30 mouse cellular contexts compared by ENCODE assay signal in the genomic region with DNA sequence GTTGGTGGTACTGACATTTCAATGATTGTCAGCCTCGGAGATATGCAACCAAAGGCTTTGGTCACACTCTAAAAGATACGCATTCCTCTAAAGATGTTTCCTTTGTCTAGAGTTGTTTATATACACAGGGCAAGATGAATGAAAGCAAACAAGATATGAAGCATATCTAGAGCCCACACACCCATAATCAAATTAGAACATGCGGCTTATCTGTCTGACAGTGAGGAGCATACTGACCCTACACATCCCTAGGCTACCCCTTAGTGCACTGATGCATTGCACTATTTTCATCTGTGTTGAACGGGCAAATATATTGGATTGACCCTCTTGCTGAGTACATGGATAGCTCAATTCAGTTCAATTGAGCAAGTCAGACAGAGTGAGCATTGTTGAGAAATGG.
DNase-seq lines count a peak whose midpoint lies in the region; ATAC-seq and TF ChIP-seq lines count a peak whose summit lies in the region.
"Had no signal": no experiment of that assay in that cellular context is flagged by ENCODE, and none has a peak within 500 bp of the region (broad histone marks: within the 10 kb centered on the region; RNA-seq: fewer than 3 reads in every experiment).

No protein-coding gene starts in this region.

- peak in 1 of 2 experiments; percentile 15; a peak in 1 of 4 replicates for TF ChIP-seq EP300 in MEL (IDR thresholded peaks at IDR 0.05; ENCODE audit: low read depth in 1 of 2, low read length in 2 of 2)
- TF ChIP-seq EP300 in liver, embryonic 14.5 days (IDR thresholded peaks at IDR 0.05; ENCODE audit: low read depth) = peak; percentile 81

- WGBS in liver, embryonic 11.5 days = 36% methylated on average over 4 of the region's 4 CpGs
- 13% methylated on average over 4 of the region's 4 CpGs for WGBS in liver, embryonic 14.5 days (ENCODE audit: insufficient replicate concordance)
- 90% methylated on average over 4 of the region's 4 CpGs for WGBS in kidney, embryonic 15.5 days

- peak; percentile 85 for ATAC-seq in liver, embryonic 11.5 days (replicated peaks; ENCODE audit: low FRiP score)
- peak; percentile 78 for ATAC-seq in liver, embryonic 14.5 days (ENCODE audit: insufficient read depth)
- peak; percentile 60 for ATAC-seq in megakaryocyte-erythroid progenitor cell, adult 5-6 weeks (replicated peaks; ENCODE audit: low FRiP score, low TSS enrichment, poor library complexity, severe bottlenecking)
- ATAC-seq in kidney, embryonic 15.5 days (replicated peaks; ENCODE audit: low FRiP score) = no peak
- ATAC-seq: midbrain, embryonic 15.5 days had no signal

- H3K4me3 ChIP-seq in liver, embryonic 11.5 days (ENCODE audit: low read depth, low read length) = no peak overlapping the region
- H3K4me3 ChIP-seq in MEL (ENCODE audit: control insufficient read depth in 1 of 2, insufficient read depth in 1 of 2, low read depth in 2 of 2, low read length in 2 of 2) = no peak overlapping the region
- no peak overlapping the region for H3K4me3 ChIP-seq in liver, embryonic 14.5 days (ENCODE audit: insufficient read depth in 1 of 2, low read depth in 2 of 2, low read length in 2 of 2)
- H3K4me3 ChIP-seq in kidney, embryonic 15.5 days (replicated peaks) = no peak overlapping the region
- H3K4me3 ChIP-seq: embryonic facial prominence, embryonic 10.5 days; embryonic facial prominence, embryonic 15.5 days; forebrain, embryonic 12.5 days; heart, embryonic 13.5 days; hindbrain, embryonic 10.5 days; hindbrain, embryonic 15.5 days; limb, embryonic 13.5 days; midbrain, embryonic 10.5 days; midbrain, embryonic 15.5 days had no signal

- TF ChIP-seq POLR2A in MEL (IDR thresholded peaks at IDR 0.05; ENCODE audit: control insufficient read depth in 1 of 2, insufficient read depth in 1 of 2, low read depth in 1 of 2, low read length in 2 of 2, poor library complexity in 1 of 2) = no peak

- H3K79me2 ChIP-seq in MEL (ENCODE audit: control insufficient read depth, insufficient read depth, low read length, poor library complexity) = no peaks in the 10 kb centered on the region

- H3K27me3 ChIP-seq in liver, embryonic 11.5 days (replicated peaks; ENCODE audit: control insufficient read depth, insufficient read depth, low read length) = no peaks in the 10 kb centered on the region
- no peaks in the 10 kb centered on the region for H3K27me3 ChIP-seq in MEL (ENCODE audit: control insufficient read depth in 1 of 2, insufficient read depth in 2 of 2, low read length in 2 of 2)
- no peaks in the 10 kb centered on the region for H3K27me3 ChIP-seq in liver, embryonic 14.5 days (ENCODE audit: control insufficient read depth, insufficient read depth, low read length)
- no peaks in the 10 kb centered on the region for H3K27me3 ChIP-seq in kidney, embryonic 15.5 days
- H3K27me3 ChIP-seq: embryonic facial prominence, embryonic 15.5 days; forebrain, embryonic 12.5 days; heart, embryonic 13.5 days; hindbrain, embryonic 15.5 days; limb, embryonic 13.5 days; midbrain, embryonic 15.5 days had no signal

- H3K4me2 ChIP-seq in liver, embryonic 11.5 days = no peak overlapping the region
- peak overlapping the region; percentile 8; the same call in 1 of the 2 replicates for H3K4me2 ChIP-seq in liver, embryonic 14.5 days (ENCODE audit: low read depth)
- H3K4me2 ChIP-seq in kidney, embryonic 15.5 days = no peak overlapping the region
- H3K4me2 ChIP-seq: embryonic facial prominence, embryonic 15.5 days; forebrain, embryonic 12.5 days; heart, embryonic 13.5 days; hindbrain, embryonic 15.5 days; limb, embryonic 13.5 days; midbrain, embryonic 15.5 days had no signal

- no peaks in the 10 kb centered on the region for H3K9me3 ChIP-seq in liver, embryonic 11.5 days (ENCODE audit: control insufficient read depth, low read length)
- H3K9me3 ChIP-seq in MEL (replicated peaks; ENCODE audit: insufficient read depth, low read length) = no peaks in the 10 kb centered on the region
- no peaks in the 10 kb centered on the region for H3K9me3 ChIP-seq in liver, embryonic 14.5 days (ENCODE audit: control insufficient read depth, low read length)
- no peaks in the 10 kb centered on the region for H3K9me3 ChIP-seq in kidney, embryonic 15.5 days (replicated peaks)
- H3K9me3 ChIP-seq: embryonic facial prominence, embryonic 10.5 days; embryonic facial prominence, embryonic 15.5 days; forebrain, embryonic 12.5 days; heart, embryonic 13.5 days; hindbrain, embryonic 10.5 days; hindbrain, embryonic 15.5 days; limb, embryonic 13.5 days; midbrain, embryonic 10.5 days; midbrain, embryonic 15.5 days had no signal

- H3K4me1 ChIP-seq in liver, embryonic 11.5 days (replicated peaks; ENCODE audit: control insufficient read depth, insufficient read depth, low read length) = peaks cover 18% of the 10 kb centered on the region
- H3K4me1 ChIP-seq in MEL (ENCODE audit: control insufficient read depth in 1 of 2, insufficient read depth in 2 of 2, low read length in 2 of 2) = peaks cover 0 to 2% of the 10 kb centered on the region in 2 experiments; a peak in 1 of 4 replicates
- H3K4me1 ChIP-seq in liver, embryonic 14.5 days (replicated peaks; ENCODE audit: control insufficient read depth in 2 of 2, insufficient read depth in 2 of 2, low read length in 1 of 2) = peaks cover 18 to 19% of the 10 kb centered on the region in 2 experiments
- H3K4me1 ChIP-seq in kidney, embryonic 15.5 days = peaks cover 4% of the 10 kb centered on the region; the same call in 1 of the 2 replicates
- H3K4me1 ChIP-seq: embryonic facial prominence, embryonic 15.5 days; hindbrain, embryonic 15.5 days had no signal

- no peak overlapping the region for H3K27ac ChIP-seq in liver, embryonic 11.5 days (ENCODE audit: low read depth, low read length)
- H3K27ac ChIP-seq in MEL (ENCODE audit: control insufficient read depth, low read depth, low read length) = no peak overlapping the region
- no peak overlapping the region for H3K27ac ChIP-seq in liver, embryonic 14.5 days
- no peak overlapping the region for H3K27ac ChIP-seq in kidney, embryonic 15.5 days
- H3K27ac ChIP-seq: embryonic facial prominence, embryonic 10.5 days; embryonic facial prominence, embryonic 15.5 days; forebrain, embryonic 12.5 days; heart, embryonic 13.5 days; hindbrain, embryonic 10.5 days; hindbrain, embryonic 15.5 days; kidney, postnatal 0 days; limb, embryonic 13.5 days; macrophage; midbrain, embryonic 10.5 days; midbrain, embryonic 15.5 days had no signal

- no peaks in the 10 kb centered on the region for H3K36me3 ChIP-seq in liver, embryonic 11.5 days (ENCODE audit: control insufficient read depth, insufficient read depth, low read length)
- no peaks in the 10 kb centered on the region for H3K36me3 ChIP-seq in MEL (ENCODE audit: control insufficient read depth in 1 of 2, insufficient read depth in 2 of 2, low read length in 2 of 2)
- no peaks in the 10 kb centered on the region for H3K36me3 ChIP-seq in liver, embryonic 14.5 days (replicated peaks; ENCODE audit: control insufficient read depth, insufficient read depth, low read depth)
- no peaks in the 10 kb centered on the region for H3K36me3 ChIP-seq in kidney, embryonic 15.5 days
- H3K36me3 ChIP-seq: embryonic facial prominence, embryonic 10.5 days; embryonic facial prominence, embryonic 15.5 days; forebrain, embryonic 12.5 days; heart, embryonic 13.5 days; hindbrain, embryonic 10.5 days; hindbrain, embryonic 15.5 days; limb, embryonic 13.5 days; midbrain, embryonic 10.5 days; midbrain, embryonic 15.5 days had no signal

- no peak for TF ChIP-seq RAD21 in MEL (IDR thresholded peaks at IDR 0.05; ENCODE audit: low read depth, low read length)

- no peak for DNase-seq in liver, embryonic 11.5 days (ENCODE audit: low spot score)
- DNase-seq in liver = no peak
- DNase-seq in MEL (ENCODE audit: low read depth, low spot score) = no peak
- DNase-seq in liver, embryonic 14.5 days (ENCODE audit: low read depth in 3 of 3, low spot score in 3 of 3) = peak in 1 of 3 experiments; percentile 31
- DNase-seq in ovary, postnatal 14 days (ENCODE audit: low spot score) = no peak
- DNase-seq: adrenal gland, postnatal 36 days; cerebellum, adult 2 months; cerebellum, postnatal 14 days; gastrocnemius, postnatal 14 days; heart, adult 18-20 months; heart, postnatal 14 days; kidney, adult 2 months; kidney, postnatal 4 days; lung, adult 2 months; lung, postnatal 10 days; right cerebral cortex, adult 18-20 months; spleen, adult 18-20 months had no signal

- TF ChIP-seq CTCF in MEL (IDR thresholded peaks at IDR 0.05 in 2 of 3, conservative IDR thresholded peaks at IDR 0.05 in 1 of 3; ENCODE audit: control insufficient read depth in 1 of 3, insufficient read depth in 1 of 3, low read depth in 2 of 3, low read length in 3 of 3, poor library complexity in 1 of 3, severe bottlenecking in 1 of 3) = no peak
- TF ChIP-seq CTCF in liver, embryonic 14.5 days (IDR thresholded peaks at IDR 0.05; ENCODE audit: low read depth) = no peak

- H3K9ac ChIP-seq in liver, embryonic 11.5 days (ENCODE audit: low read depth, low read length) = no peak overlapping the region
- no peak overlapping the region for H3K9ac ChIP-seq in MEL (ENCODE audit: control insufficient read depth, low read depth, low read length, poor library complexity, severe bottlenecking)
- no peak overlapping the region; the same call in 1 of the 2 replicates for H3K9ac ChIP-seq in liver, embryonic 14.5 days (replicated peaks)
- no peak overlapping the region for H3K9ac ChIP-seq in kidney, embryonic 15.5 days
- H3K9ac ChIP-seq: embryonic facial prominence, embryonic 15.5 days; forebrain, embryonic 12.5 days; heart, embryonic 13.5 days; hindbrain, embryonic 15.5 days; limb, embryonic 13.5 days; midbrain, embryonic 15.5 days had no signal

TF ChIP-seq in MEL, 35 proteins besides CTCF, POLR2A, EP300 and RAD21:
- TF ChIP-seq CHD2 (IDR thresholded peaks at IDR 0.05; ENCODE audit: low read length) = no peak
- TF ChIP-seq TCF12 (IDR thresholded peaks at IDR 0.05; ENCODE audit: low read depth, low read length) = peak; percentile 10; the same call in 1 of the 2 replicates
- TF ChIP-seq GATA1 (IDR thresholded peaks at IDR 0.05; ENCODE audit: low read depth, low read length) = peak; percentile 20; the same call in 1 of the 2 replicates
- TF ChIP-seq GABPA (IDR thresholded peaks at IDR 0.05; ENCODE audit: low read depth, low read length) = no peak
- no peak for TF ChIP-seq TAL1 (IDR thresholded peaks at IDR 0.05; ENCODE audit: low read length)
- TF ChIP-seq ZC3H11A (IDR thresholded peaks at IDR 0.05; ENCODE audit: low read depth, low read length) = no peak
- no peak for TF ChIP-seq MYB (IDR thresholded peaks at IDR 0.05; ENCODE audit: low read depth, low read length)
TF ChIP-seq in MEL: peak in this region for 2.
